Mouse (Mus musculus) layer of hippocampus, postnatal 36 days (tissue): ENCODE measurements around the gene Mybbp1a. TPM values are rescaled to one million over a fixed set of nuclear protein-coding genes. Genes with fewer than 3 reads are reported as not detected.
"Not testable (repeated sequence)": the region's sequence is repeated elsewhere in the genome, so short reads cannot be mapped to it uniquely, and the experiment has no call there.

Experiments
- DNase-seq, 2 experiments: peaks; one replicate each; pipeline ENCODE4 v3.0.0; 2022
- total RNA-seq, 2 experiments: library from RNA; stranded (reverse); gene quantifications; 2 replicates each; pipeline ENCODE4 v1.2.3; 2021

Gene Mybbp1a
- total RNA-seq, 2 experiments from 2014 or later, result 51.3 to 52.2 TPM

- no peak for DNase-seq
Observed at GRCm38 (mm10) chr11:72413601-72414190, 27.5 kb upstream of the Mybbp1a start.

- no peak for DNase-seq
Observed at GRCm38 (mm10) chr11:72415155-72415554, 26.0 kb upstream of the Mybbp1a start.

DNA sequence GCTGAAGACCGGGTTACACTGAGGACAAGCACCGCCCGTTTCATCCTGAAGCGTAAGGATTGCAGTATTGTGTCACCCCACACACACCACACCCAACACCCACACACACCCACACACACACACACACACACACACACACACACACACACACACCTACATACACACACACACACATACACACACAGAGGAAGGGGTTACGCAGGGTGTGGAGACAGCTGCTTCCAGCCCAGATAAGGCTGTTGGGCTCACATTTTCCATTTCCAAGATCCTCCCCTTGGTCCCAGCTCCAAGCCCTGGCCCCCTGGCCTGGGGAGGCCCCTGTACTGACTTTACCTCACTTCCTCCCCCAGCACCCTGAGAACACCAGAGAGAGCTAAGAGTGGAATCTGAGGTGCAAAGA is 24.5 kb upstream of the Mybbp1a start:
- DNase-seq, result no peak

- no peak for DNase-seq
Observed at GRCm38 (mm10) chr11:72417376-72417775, 23.8 kb upstream of the Mybbp1a start.

- no peak for DNase-seq
Observed at GRCm38 (mm10) chr11:72418227-72418626, 22.9 kb upstream of the Mybbp1a start.

- DNase-seq, result no peak
Observed at GRCm38 (mm10) chr11:72419006-72419405, 22.1 kb upstream of the Mybbp1a start.

GRCm38 (mm10) chr11:72420460-72421122 is 20.6 kb upstream of the Mybbp1a start:
- DNase-seq, result no peak

DNA sequence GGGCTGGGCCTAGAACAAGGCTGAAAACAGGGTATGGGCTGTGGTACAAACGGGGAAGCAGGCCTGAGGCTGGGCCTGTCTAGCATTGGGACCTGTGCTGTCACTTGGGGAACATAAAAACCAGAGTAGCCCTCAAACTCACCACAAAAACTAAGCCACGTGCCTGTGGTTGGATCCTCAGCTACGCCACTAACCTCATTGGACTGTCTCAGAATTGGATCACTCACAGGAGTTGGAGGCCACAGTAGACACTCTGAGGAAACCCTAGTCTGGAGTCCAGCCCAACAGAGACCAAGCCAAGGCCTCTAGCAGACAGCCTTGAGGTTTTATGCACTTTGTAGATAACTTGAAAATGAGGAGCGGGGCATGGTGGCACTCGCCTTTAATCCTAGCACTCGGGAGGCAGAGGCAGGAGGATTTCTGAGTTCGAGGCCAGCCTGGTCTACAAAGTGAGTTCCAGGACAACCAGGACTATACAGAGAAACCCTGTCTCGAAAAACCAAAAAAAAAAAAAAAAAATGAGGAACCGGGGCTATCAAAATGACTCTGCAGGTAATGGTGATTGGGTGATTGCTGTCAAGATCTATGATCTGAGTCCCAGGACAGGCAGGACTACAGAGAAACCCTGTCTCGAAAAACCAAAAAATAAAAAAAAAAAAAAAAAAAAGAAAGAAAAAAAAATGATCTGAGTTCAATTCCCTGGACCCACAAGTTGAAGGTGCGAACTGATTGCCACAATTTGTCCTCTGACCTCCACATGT is 19.5 kb upstream of the Mybbp1a start:
- DNase-seq, result no peak

DNA sequence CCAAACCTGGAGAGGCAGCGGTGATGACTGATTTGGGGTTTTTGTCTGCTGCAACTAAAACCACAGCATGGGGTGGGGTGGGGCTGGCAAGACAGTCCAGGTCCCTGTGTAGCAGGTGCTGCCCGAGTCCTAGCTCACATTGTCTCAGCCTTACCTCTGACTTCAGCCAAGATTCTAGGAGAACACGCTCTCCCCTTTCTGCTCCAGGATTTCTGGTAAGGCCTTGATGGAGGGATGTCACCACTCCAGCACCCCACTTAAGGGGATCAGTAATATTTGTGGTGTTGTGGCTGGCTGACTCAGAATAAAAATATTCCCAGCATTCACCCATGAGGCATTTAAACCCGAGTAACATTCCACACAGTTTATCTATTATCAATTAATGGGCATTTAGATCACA is 17.5 kb upstream of the Mybbp1a start:
- DNase-seq, result no peak

GRCm38 (mm10) chr11:72425201-72425600 is 16.0 kb upstream of the Mybbp1a start:
- DNase-seq, result no peak

- DNase-seq, result no peak
Observed at GRCm38 (mm10) chr11:72426884-72427283, 14.3 kb upstream of the Mybbp1a start.

DNA sequence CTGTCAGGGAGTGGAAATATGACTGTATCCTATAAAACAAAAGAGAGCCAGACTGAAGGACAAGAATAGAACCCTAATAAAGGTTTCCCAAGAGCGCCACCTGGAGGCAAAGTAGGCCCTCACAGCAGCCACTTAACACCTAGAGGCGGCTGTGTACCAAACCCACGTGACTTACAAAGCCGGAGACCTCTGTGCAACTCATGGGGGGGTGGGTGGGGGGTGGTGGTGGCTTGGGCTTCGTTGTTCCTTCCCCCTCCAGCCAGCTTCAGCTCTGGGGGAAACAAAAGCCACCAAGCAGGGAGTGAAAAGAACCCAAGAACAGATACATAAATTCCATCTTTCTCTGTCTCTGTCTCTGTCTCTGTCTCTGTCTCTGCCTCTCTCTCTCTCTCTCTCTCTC is 12.5 kb upstream of the Mybbp1a start:
- DNase-seq, result peak in 1 of 2 experiments; percentile 69

GRCm38 (mm10) chr11:72429288-72429690 is 11.9 kb upstream of the Mybbp1a start:
- peak; percentile 51 to 75 for DNase-seq

GRCm38 (mm10) chr11:72430311-72431068 is 10.7 kb upstream of the Mybbp1a start:
- not testable (repeated sequence) for DNase-seq

- DNase-seq, result no peak
Observed at GRCm38 (mm10) chr11:72434963-72435693, 6.0 kb upstream of the Mybbp1a start, which contains the start of gene Ggt6. Ggt6 (plus strand) TSS chr11:72435526.

GRCm38 (mm10) chr11:72435694-72436045 is 5.5 kb upstream of the Mybbp1a start:
- DNase-seq, result no peak

GRCm38 (mm10) chr11:72436271-72436670 is 4.9 kb upstream of the Mybbp1a start:
- DNase-seq, result no peak

DNA sequence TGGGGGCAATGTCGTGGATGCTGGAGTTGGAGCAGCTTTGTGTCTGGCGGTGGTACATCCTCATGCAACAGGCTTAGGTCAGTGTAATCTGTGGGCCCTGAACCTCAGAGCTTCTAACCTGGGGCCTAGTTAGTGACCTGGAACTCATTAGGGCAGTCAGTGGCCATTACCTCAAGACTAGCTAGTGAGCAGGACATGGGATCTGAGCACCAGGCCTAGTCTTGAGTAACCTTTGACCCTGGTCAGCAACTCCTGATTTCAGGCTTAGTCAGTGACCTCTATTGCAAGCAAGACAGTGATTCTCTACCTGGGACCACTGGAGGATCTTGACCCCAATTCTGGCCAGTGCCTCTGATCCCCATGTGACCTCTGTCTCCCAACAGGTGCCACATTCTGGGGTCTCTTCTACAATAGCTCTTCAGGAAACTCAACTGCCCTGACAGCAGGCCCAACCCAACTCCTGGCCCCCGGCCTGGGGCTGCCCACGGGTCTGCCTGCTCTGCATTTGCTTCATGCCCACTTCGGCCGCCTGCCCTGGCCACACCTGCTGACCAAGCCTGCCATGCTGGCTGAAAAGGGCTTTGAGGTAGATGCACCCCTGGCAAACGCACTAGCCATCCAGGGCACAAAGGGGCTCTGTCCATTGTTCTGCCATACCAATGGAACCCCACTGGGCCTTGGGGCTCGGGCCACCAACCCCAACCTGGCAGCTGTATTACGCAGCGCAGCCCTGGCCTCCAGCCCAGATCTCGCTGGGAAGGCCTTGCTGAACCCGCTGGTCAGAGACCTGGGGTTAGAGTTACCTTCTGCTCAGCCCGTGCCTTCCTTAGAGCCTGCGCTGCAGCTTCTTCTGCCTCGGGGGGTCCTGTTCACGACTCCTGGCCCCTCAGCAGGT is 4.2 kb upstream of the Mybbp1a start:
- DNase-seq, result no peak

DNA sequence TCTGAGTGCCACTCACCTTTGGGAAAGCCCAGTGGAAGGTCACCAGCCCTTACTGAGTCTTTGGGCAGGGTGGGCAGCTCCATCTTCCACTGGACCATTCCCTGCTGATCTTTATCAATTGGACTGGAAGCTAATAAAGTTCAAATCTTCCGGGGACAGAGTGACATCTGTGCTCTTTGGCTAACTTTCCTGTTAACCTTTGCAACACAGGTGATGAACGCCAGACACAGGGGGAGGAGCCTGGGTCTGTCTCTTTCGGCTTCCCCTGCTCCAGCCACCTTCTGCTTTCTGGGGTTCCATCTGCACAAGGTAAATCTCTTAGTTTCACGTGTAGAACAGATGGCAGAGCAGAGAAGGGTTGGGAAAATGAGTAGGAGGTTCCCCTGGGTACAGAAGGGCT is 2.7 kb upstream of the Mybbp1a start:
- DNase-seq, result no peak

DNA sequence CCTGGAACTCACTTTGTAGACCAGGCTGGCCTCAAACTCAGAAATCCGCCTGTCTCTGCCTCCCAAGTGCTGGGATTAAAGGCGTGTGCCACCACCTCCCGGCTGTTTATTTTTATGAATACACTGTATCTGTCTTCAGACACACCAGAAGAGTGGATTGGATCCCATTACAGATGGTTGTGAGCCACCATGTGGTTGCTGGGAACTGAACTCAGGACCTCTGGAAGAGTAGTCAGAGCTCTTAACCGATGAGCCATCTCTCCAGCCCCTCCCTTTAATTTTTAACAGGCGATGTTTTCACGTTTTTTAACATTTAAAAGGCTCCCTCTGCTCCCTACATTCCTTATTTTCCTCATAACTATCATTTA is 574 bp upstream of the Mybbp1a start:
- not testable (repeated sequence) for DNase-seq
